ENCODE assay signal across 8 mouse cellular contexts in the genomic region with DNA sequence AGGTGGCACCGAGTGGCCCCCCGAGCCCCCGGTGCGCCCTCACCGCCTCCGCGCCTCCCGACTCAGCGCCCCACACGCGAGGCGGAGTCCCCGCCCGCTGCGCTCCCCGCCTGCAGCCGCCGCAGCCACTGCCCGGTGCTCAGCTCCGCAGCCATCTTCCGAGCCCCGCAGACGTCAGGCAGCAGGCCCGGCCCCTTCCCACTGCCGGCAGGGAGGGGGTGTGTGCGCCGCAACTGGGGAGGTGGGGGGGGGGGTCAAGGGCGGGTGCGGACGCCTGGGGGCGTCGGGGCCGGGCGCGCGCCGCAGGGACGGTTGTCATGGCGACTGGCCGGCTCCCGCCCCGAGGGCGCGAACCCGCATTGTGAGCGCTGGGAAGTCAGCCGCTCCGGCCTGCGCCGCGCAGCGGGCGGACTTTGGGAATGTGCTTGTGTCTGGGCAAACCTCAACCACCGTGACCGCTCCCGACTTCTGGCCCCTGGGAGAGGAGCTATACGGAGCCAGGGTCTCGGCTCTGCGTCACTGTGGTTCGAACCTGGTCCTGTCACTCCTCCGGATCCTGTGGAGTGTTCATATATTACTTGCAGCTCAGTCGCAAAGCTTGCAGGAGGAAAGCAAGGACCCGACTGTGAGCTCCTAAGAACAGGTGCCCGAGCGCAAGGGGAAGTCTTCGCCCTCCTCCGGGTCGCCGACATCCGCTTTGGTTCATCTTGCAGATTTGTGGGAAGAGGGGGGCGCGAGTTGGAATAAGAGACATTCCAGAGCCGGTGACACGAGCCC. TPM values are rescaled to one million over a fixed set of nuclear protein-coding genes. Genes with fewer than 3 reads are reported as not detected.
DNase-seq lines count a peak whose midpoint lies in the region; ATAC-seq and TF ChIP-seq lines count a peak whose summit lies in the region.

A gene (minus strand): TSS at position 160 of the 777 bp plus-strand sequence.

- in situ Hi-C loops in CH12.LX (cut with MboI; ENCODE audit: low pct_ligation_motif_present, low pct_unique_long_range_greater_than_20kb, low sequenced_read_pairs) = no loop called here

- H3K79me2 ChIP-seq in CH12.LX (replicated peaks; ENCODE audit: control insufficient read depth, extremely low read depth, insufficient read depth, poor library complexity, severe bottlenecking) = peaks cover 42% of the 10 kb centered on the region

- TF ChIP-seq CTCF in CH12.LX (conservative IDR thresholded peaks at IDR 0.05 in 1 of 2, IDR thresholded peaks at IDR 0.05 in 1 of 2; ENCODE audit: low read depth in 2 of 2, low read length in 2 of 2) = no peak
- TF ChIP-seq CTCF in liver, postnatal 0 days (IDR thresholded peaks at IDR 0.05; ENCODE audit: low read depth) = no peak

- TF ChIP-seq RAD21 in CH12.LX (IDR thresholded peaks at IDR 0.05; ENCODE audit: low read depth, low read length) = no peak

- peaks cover 5 to 38% of the 10 kb centered on the region in 2 experiments; a peak in 3 of 4 replicates for H3K4me1 ChIP-seq in CH12.LX (ENCODE audit: control insufficient read depth in 1 of 2, insufficient read depth in 2 of 2)
- no peaks in the 10 kb centered on the region for H3K4me1 ChIP-seq in brown adipose tissue, adult 24 weeks (ENCODE audit: control insufficient read depth, insufficient read depth, insufficient read length, low read length)
- H3K4me1 ChIP-seq in forebrain, embryonic 11.5 days (replicated peaks; ENCODE audit: control insufficient read depth, insufficient read depth, low read length) = no peaks in the 10 kb centered on the region; the same call in 1 of the 2 replicates
- peaks cover 27% of the 10 kb centered on the region for H3K4me1 ChIP-seq in heart, embryonic 15.5 days (replicated peaks)
- peaks cover 5% of the 10 kb centered on the region; the same call in 1 of the 2 replicates for H3K4me1 ChIP-seq in liver, postnatal 0 days (ENCODE audit: insufficient read depth)
- H3K4me1 ChIP-seq in neural tube, embryonic 13.5 days (replicated peaks) = peaks cover 51% of the 10 kb centered on the region

- dilution Hi-C loops in CH12.LX (cut with MboI; ENCODE audit: extremely low pct_ligation_motif_present, extremely low pct_unique_long_range_greater_than_20kb, low sequenced_read_pairs) = no loop called here

- TF ChIP-seq EP300 in CH12.LX (IDR thresholded peaks at IDR 0.05; ENCODE audit: low read length) = no peak
- no peak for TF ChIP-seq EP300 in liver, postnatal 0 days (IDR thresholded peaks at IDR 0.05; ENCODE audit: low read depth)

- H3K4me3 ChIP-seq in CH12.LX (replicated peaks in 1 of 3; ENCODE audit: low read depth in 2 of 3, low read length in 2 of 3, poor library complexity in 1 of 3) = peak within 1 kb of the TSS; percentile 59 to 97 (median 91)
- peak within 1 kb of the TSS; percentile 76 for H3K4me3 ChIP-seq in brown adipose tissue, adult 24 weeks (ENCODE audit: insufficient read depth, low read depth, low read length)
- peak within 1 kb of the TSS; percentile 88 for H3K4me3 ChIP-seq in forebrain, embryonic 11.5 days (ENCODE audit: low read depth, low read length)
- H3K4me3 ChIP-seq in heart, embryonic 15.5 days = peak within 1 kb of the TSS; percentile 91
- peak within 1 kb of the TSS; percentile 97 for H3K4me3 ChIP-seq in liver, postnatal 0 days (ENCODE audit: low read depth, low read length)
- H3K4me3 ChIP-seq in neural tube, embryonic 13.5 days = peak within 1 kb of the TSS; percentile 90

- peaks cover 22 to 31% of the 10 kb centered on the region in 2 experiments for H3K36me3 ChIP-seq in CH12.LX (replicated peaks in 1 of 2; ENCODE audit: control insufficient read depth in 1 of 2, insufficient read depth in 1 of 2, low read length in 1 of 2)
- H3K36me3 ChIP-seq in forebrain, embryonic 11.5 days (ENCODE audit: control insufficient read depth, insufficient read depth, low read length) = peaks cover 2% of the 10 kb centered on the region
- H3K36me3 ChIP-seq in heart, embryonic 15.5 days = peaks cover 24% of the 10 kb centered on the region
- H3K36me3 ChIP-seq in liver, postnatal 0 days (replicated peaks; ENCODE audit: insufficient read depth, low read length) = peaks cover 21% of the 10 kb centered on the region
- peaks cover 28% of the 10 kb centered on the region for H3K36me3 ChIP-seq in neural tube, embryonic 13.5 days

- H3K27ac ChIP-seq in CH12.LX (ENCODE audit: insufficient read depth, low read depth) = peak within 1 kb of the TSS; percentile 41
- peak within 1 kb of the TSS; percentile 25; the same call in 1 of the 2 replicates for H3K27ac ChIP-seq in brown adipose tissue, adult 24 weeks (replicated peaks; ENCODE audit: low read depth, low read length)
- H3K27ac ChIP-seq in forebrain, embryonic 11.5 days (ENCODE audit: low read depth, low read length) = peak within 1 kb of the TSS; percentile 79
- peak within 1 kb of the TSS; percentile 87 for H3K27ac ChIP-seq in heart, embryonic 15.5 days
- peak within 1 kb of the TSS; percentile 77 for H3K27ac ChIP-seq in liver, postnatal 0 days (ENCODE audit: low read depth)
- peak within 1 kb of the TSS; percentile 94 for H3K27ac ChIP-seq in neural tube, embryonic 13.5 days (replicated peaks)

- DNase-seq in CH12.LX (ENCODE audit: extremely low read depth) = peak; percentile 51
- DNase-seq in forebrain, embryonic 11.5 days (ENCODE audit: low spot score) = peak; percentile 92
- DNase-seq in kidney, postnatal 25 days = peak; percentile 77 to 88
- peak; percentile 75 for DNase-seq in liver, postnatal 0 days
- peak; percentile 84 for DNase-seq in testis, postnatal 10 days (ENCODE audit: low spot score)

- H3K9me3 ChIP-seq in CH12.LX (replicated peaks; ENCODE audit: low read length) = no peaks in the 10 kb centered on the region
- H3K9me3 ChIP-seq in forebrain, embryonic 11.5 days (ENCODE audit: control insufficient read depth, low read length) = no peaks in the 10 kb centered on the region
- H3K9me3 ChIP-seq in heart, embryonic 15.5 days (replicated peaks) = no peaks in the 10 kb centered on the region
- H3K9me3 ChIP-seq in liver, postnatal 0 days (ENCODE audit: low read length) = no peaks in the 10 kb centered on the region
- H3K9me3 ChIP-seq in neural tube, embryonic 13.5 days = no peaks in the 10 kb centered on the region

- TF ChIP-seq POLR2A in CH12.LX (IDR thresholded peaks at IDR 0.05; ENCODE audit: low read depth, low read length) = no peak

- no peaks in the 10 kb centered on the region for H3K27me3 ChIP-seq in CH12.LX (replicated peaks)
- no peaks in the 10 kb centered on the region for H3K27me3 ChIP-seq in forebrain, embryonic 11.5 days (ENCODE audit: control insufficient read depth, insufficient read depth, low read length)
- no peaks in the 10 kb centered on the region for H3K27me3 ChIP-seq in heart, embryonic 15.5 days
- H3K27me3 ChIP-seq in liver, postnatal 0 days (ENCODE audit: insufficient read depth, low read length) = no peaks in the 10 kb centered on the region
- no peaks in the 10 kb centered on the region for H3K27me3 ChIP-seq in neural tube, embryonic 13.5 days

- peak within 1 kb of the TSS; percentile 80 for H3K4me2 ChIP-seq in CH12.LX (ENCODE audit: insufficient read depth, low read depth, poor library complexity, severe bottlenecking)
- peak within 1 kb of the TSS; percentile 84 for H3K4me2 ChIP-seq in forebrain, embryonic 11.5 days (ENCODE audit: low read depth, low read length, severe bottlenecking)
- peak within 1 kb of the TSS; percentile 95 for H3K4me2 ChIP-seq in heart, embryonic 15.5 days
- H3K4me2 ChIP-seq in liver, postnatal 0 days (ENCODE audit: low read depth, low read length) = peak within 1 kb of the TSS; percentile 100
- peak within 1 kb of the TSS; percentile 90 for H3K4me2 ChIP-seq in neural tube, embryonic 13.5 days

- H3K9ac ChIP-seq in CH12.LX (ENCODE audit: insufficient read depth, low read depth) = peak within 1 kb of the TSS; percentile 56
- peak within 1 kb of the TSS; percentile 85 for H3K9ac ChIP-seq in forebrain, embryonic 11.5 days (ENCODE audit: low read length)
- H3K9ac ChIP-seq in heart, embryonic 15.5 days = peak within 1 kb of the TSS; percentile 80
- H3K9ac ChIP-seq in liver, postnatal 0 days (replicated peaks) = peak within 1 kb of the TSS; percentile 89
- peak within 1 kb of the TSS; percentile 93 for H3K9ac ChIP-seq in neural tube, embryonic 13.5 days

- 1% methylated on average over 60 of the region's 74 CpGs for WGBS in forebrain, embryonic 11.5 days
- WGBS in heart, embryonic 15.5 days = under 1% methylated on average over 72 of the region's 74 CpGs
- WGBS in liver, postnatal 0 days (ENCODE audit: insufficient replicate concordance) = 2% methylated on average over 68 of the region's 74 CpGs
- WGBS in neural tube, embryonic 13.5 days = under 1% methylated on average over 68 of the region's 74 CpGs

- ATAC-seq in forebrain, embryonic 11.5 days (replicated peaks; ENCODE audit: low FRiP score) = peak; percentile 77
- peak; percentile 69 for ATAC-seq in heart, embryonic 15.5 days (replicated peaks; ENCODE audit: insufficient number of reproducible peaks, insufficient read depth, low FRiP score, low read depth)
- ATAC-seq in liver, postnatal 0 days = peak; percentile 57
- peak; percentile 81 for ATAC-seq in neural tube, embryonic 13.5 days (ENCODE audit: low read depth)

TF ChIP-seq in CH12.LX, 34 proteins besides CTCF, POLR2A, EP300 and RAD21 (continues in another document):
- no peak for TF ChIP-seq NELFE (IDR thresholded peaks at IDR 0.05; ENCODE audit: low read depth, low read length)
- TF ChIP-seq UBTF (IDR thresholded peaks at IDR 0.05; ENCODE audit: low read depth, low read length) = peak; percentile 26; the same call in 1 of the 2 replicates
- no peak for TF ChIP-seq ELF1 (IDR thresholded peaks at IDR 0.05; ENCODE audit: low read depth, low read length)
- TF ChIP-seq MAZ (IDR thresholded peaks at IDR 0.05; ENCODE audit: low read depth, low read length) = peak; percentile 50; the same call in 1 of the 2 replicates
- TF ChIP-seq E2F4 (IDR thresholded peaks at IDR 0.05; ENCODE audit: insufficient replicate concordance, low read depth, low read length) = no peak
- no peak for TF ChIP-seq MEF2A (IDR thresholded peaks at IDR 0.05; ENCODE audit: borderline replicate concordance, low read depth, low read length)
- TF ChIP-seq CHD2 (IDR thresholded peaks at IDR 0.05; ENCODE audit: low read length) = no peak; the same call in 1 of the 2 replicates
- 0 out of 2 replicates have a peak, but pooled peaks have one; percentile 7 for TF ChIP-seq SIN3A (IDR thresholded peaks at IDR 0.05; ENCODE audit: low read length)
- TF ChIP-seq KAT2A (IDR thresholded peaks at IDR 0.05; ENCODE audit: insufficient replicate concordance, low read length) = no peak

RNA-seq across cellular contexts. Expression of the gene that starts here (rescaled TPM):
- total RNA-seq in CH12.LX (2012; rRNA removed) = 2.4 and 3.8 TPM in 2 replicates
- total RNA-seq in CH12.LX (2014; rRNA removed) = 0.75 and 0.93 TPM in 2 replicates
- 3.1 and 3.8 TPM in 2 replicates for polyA plus RNA-seq in CH12.LX (2012; ENCODE audit: insufficient read length, low read depth)
- polyA plus RNA-seq in brown adipose tissue, adult 24 weeks (2012; ENCODE audit: insufficient read depth, insufficient read length, missing spikeins) = 2.6 and 3.0 TPM in 2 replicates
- 8.6 and 9.2 TPM in 2 replicates for polyA plus RNA-seq in forebrain, embryonic 11.5 days (2014; fragmentation: Nextera tagmentation; extraction: Ambion mirVana)
- 3.5 and 5.5 TPM in 2 replicates for polyA plus RNA-seq in heart, embryonic 15.5 days (2015; fragmentation: Nextera tagmentation; extraction: Ambion mirVana)
- 0.79 and 0.87 TPM in 2 replicates for polyA plus RNA-seq in liver, postnatal 0 days (2015; fragmentation: Nextera tagmentation; extraction: Ambion mirVana)
- polyA plus RNA-seq in neural tube, embryonic 13.5 days (2015; fragmentation: Nextera tagmentation; extraction: Ambion mirVana) = 17.1 and 19.7 TPM in 2 replicates

Comparison
In these comparisons a context has a peak if more than half of its experiments do, and no peak if none do; other contexts are left out.
1. Peak in every context shown above with its lines: DNase-seq, ATAC-seq, H3K4me3 ChIP-seq and H3K27ac ChIP-seq.
2. Peak in DNase-seq, ATAC-seq, H3K4me3 ChIP-seq, H3K27ac ChIP-seq, H3K9ac ChIP-seq and H3K4me2 ChIP-seq in liver, postnatal 0 days; RNA of the gene not detected or under 1 TPM.
3. H3K27ac ChIP-seq: peak in every context shown above with its lines; median percentile 94 in neural tube, embryonic 13.5 days; 87 in heart, embryonic 15.5 days; 79 in forebrain, embryonic 11.5 days; 77 in liver, postnatal 0 days; 41 in CH12.LX; 25 in brown adipose tissue, adult 24 weeks.